Mouse (Mus musculus) embryonic facial prominence, embryonic 14.5 days (tissue): ENCODE results near the gene Vsig2. TPM values are rescaled to one million over a fixed set of nuclear protein-coding genes. Genes with fewer than 3 reads are reported as not detected.

Experiments used
- ATAC-seq: fragments of 200-750 bp; cut with Nextera tagmentation; 2 replicates; pipeline ENCODE4 v1.8.0; 2017; ENCODE audit warnings: low read depth, moderate number of reproducible peaks, moderate TSS enrichment
- DNase-seq: peaks from one replicate; pipeline ENCODE4 v3.0.0-alpha.2; 2015; ENCODE audit warnings: low spot score
- H3K27ac ChIP-seq: fragments of 300-500 bp; sonication (generic); replicated peaks from 2 replicates; pipeline ENCODE4 v1.5.1; 2014; ENCODE audit warnings: low read depth, mild to moderate bottlenecking, low read length, moderate library complexity
- H3K27me3 ChIP-seq: fragments of 300-500 bp; sonication (generic); replicated peaks from 2 replicates; pipeline ENCODE4 v1.6.1; 2014; ENCODE audit warnings: low read length; ENCODE audit not compliant: control insufficient read depth, insufficient read depth
- H3K36me3 ChIP-seq: fragments of 300-500 bp; sonication (generic); 2 replicates; pipeline ENCODE4 v1.6.1; 2014; ENCODE audit warnings: low read length, mixed read lengths; ENCODE audit not compliant: control insufficient read depth, insufficient read depth
- H3K4me1 ChIP-seq: fragments of 300-500 bp; sonication (generic); 2 replicates; pipeline ENCODE4 v1.6.1; 2014; ENCODE audit warnings: antibody characterized with exemption, low read length; ENCODE audit not compliant: control insufficient read depth, insufficient read depth
- H3K4me2 ChIP-seq: fragments of 300-500 bp; sonication (generic); 2 replicates; pipeline ENCODE4 v1.6.1; 2014; ENCODE audit warnings: low read depth, mild to moderate bottlenecking, low read length, moderate library complexity, mixed read lengths
- H3K4me3 ChIP-seq: fragments of 300-500 bp; sonication (generic); 2 replicates; pipeline ENCODE4 v1.5.1; 2014; ENCODE audit warnings: low read depth, mild to moderate bottlenecking, low read length
- H3K9ac ChIP-seq: fragments of 300-500 bp; sonication (generic); 2 replicates; pipeline ENCODE4 v1.6.1; 2014; ENCODE audit warnings: low read depth, mild to moderate bottlenecking, low read length, moderate library complexity, mixed read lengths
- H3K9me3 ChIP-seq: fragments of 300-500 bp; sonication (generic); 2 replicates; pipeline ENCODE4 v1.6.1; 2016; ENCODE audit warnings: low read length; ENCODE audit not compliant: control insufficient read depth
- WGBS: fragments of 180-500 bp; shearing (Covaris S2); extraction: QIAGEN DNeasy Blood & Tissue Kit; methylation state at CpG from one replicate; pipeline ENCODE4 v1.1.7; 2014; 5-methylcytosine and 5-hydroxymethylcytosine counted together
- polyA plus RNA-seq: library from polyadenylated mRNA; unstranded; fragments of >200 nt; fragmentation: Nextera tagmentation; extraction: Ambion mirVana; gene quantifications from 2 replicates; pipeline ENCODE4 v1.2.1, GENCODE M21; 2014

Gene Vsig2
- polyA plus RNA-seq, 1 experiment from 2014 or later = 1.5 TPM

DNA sequence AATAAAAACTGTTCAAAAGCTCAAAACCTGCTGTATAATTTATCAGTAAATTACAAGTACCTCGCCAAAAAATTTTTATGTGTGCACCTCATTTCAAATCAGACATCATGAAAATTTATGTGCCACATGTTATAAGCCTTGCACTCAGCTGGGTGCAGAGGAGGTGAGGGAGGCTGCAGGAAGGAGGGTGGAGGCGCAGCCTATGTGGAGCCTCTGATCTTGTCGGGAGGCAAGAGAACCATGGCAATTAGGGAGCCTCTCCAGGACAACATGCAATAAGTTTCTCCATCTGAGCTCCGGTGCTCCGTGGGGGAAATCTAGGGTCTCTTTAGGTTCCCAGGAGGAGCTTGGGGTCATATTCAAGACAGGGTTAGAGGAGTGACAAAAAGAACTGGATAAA lies 28.4 kb downstream of the Vsig2 start:
- Histone ChIP-seq H3K27ac (no peak overlapping the region), H3K36me3 (no peaks in the 10 kb centered on the region), H3K4me2 (no peak overlapping the region), H3K9me3 (no peaks in the 10 kb centered on the region), H3K27me3 (no peaks in the 10 kb centered on the region), H3K4me3 (no peak overlapping the region), H3K9ac (no peak overlapping the region), H3K4me1 (peaks cover 8% of the 10 kb centered on the region; the same call in 1 of the 2 replicates)
- 45% methylated on average over 5 of the region's 5 CpGs for WGBS
- 0 out of 2 replicates have a peak, but pooled peaks have one; percentile 44 for ATAC-seq
- DNase-seq = no peak

- Histone ChIP-seq H3K4me1 (peaks cover 8% of the 10 kb centered on the region; the same call in 1 of the 2 replicates), H3K36me3 (no peaks in the 10 kb centered on the region), H3K4me2 (peak overlapping the region; percentile 24; the same call in 1 of the 2 replicates), H3K4me3 (no peak overlapping the region), H3K27ac (no peak overlapping the region), H3K27me3 (no peaks in the 10 kb centered on the region), H3K9me3 (no peaks in the 10 kb centered on the region), H3K9ac (peak overlapping the region; percentile 37; the same call in 1 of the 2 replicates)
- ATAC-seq = peak; percentile 44; the same call in 1 of the 2 replicates
- DNase-seq = no peak
- WGBS = 31% methylated on average over 15 of the region's 15 CpGs
Measured at GRCm38 (mm10) chr9:37567892-37568604, 29.0 kb downstream of the Vsig2 start.

GRCm38 (mm10) chr9:37568605-37569214 lies 29.7 kb downstream of the Vsig2 start:
- Histone ChIP-seq H3K27me3 (no peaks in the 10 kb centered on the region), H3K4me3 (no peak overlapping the region), H3K9ac (no peak overlapping the region), H3K4me1 (peaks cover 8% of the 10 kb centered on the region; the same call in 1 of the 2 replicates), H3K9me3 (no peaks in the 10 kb centered on the region), H3K36me3 (no peaks in the 10 kb centered on the region), H3K27ac (no peak overlapping the region), H3K4me2 (no peak overlapping the region)
- ATAC-seq (no peak), DNase-seq (no peak)
- WGBS = 42% methylated on average over 4 of the region's 4 CpGs

GRCm38 (mm10) chr9:37569231-37569835 lies 30.3 kb downstream of the Vsig2 start:
- H3K4me1 ChIP-seq = peaks cover 8% of the 10 kb centered on the region; the same call in 1 of the 2 replicates

DNA sequence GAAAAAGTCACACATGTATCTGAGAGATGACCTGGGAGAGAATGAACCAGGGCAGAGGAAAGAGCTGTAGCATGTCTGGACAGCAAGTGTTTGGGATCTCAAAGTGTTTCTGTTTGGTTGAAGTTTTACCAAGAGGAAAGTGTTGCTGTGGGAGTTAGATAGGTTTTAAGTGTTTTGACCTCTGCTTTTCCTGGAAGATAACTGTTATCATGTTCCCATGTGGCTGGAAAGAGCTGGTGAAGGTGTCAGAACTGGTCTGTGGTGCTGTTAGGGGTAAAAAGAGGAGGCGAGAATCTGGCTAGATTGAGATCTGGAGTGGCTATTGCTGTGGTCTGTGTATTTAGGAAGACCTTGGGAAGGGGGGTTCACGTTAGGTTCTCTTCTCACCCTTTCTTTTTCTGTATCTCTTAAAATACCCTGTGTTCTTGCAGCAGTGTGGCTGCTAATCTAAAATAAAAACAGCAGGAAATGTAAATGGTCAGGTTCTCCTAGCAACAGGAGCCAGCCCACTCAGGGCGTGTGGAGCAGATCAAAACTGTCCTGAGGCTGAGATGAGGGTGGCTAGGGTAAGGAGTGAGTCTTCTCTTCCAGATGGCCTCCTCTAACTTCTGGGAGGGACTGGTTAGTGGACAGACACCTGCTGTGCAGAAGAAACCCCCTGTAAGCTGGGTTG lies 33.3 kb downstream of the Vsig2 start:
- no peak overlapping the region for H3K9ac ChIP-seq
- no peak for ATAC-seq

More at GRCm38 (mm10) chr9:37569231-37569835, 30.3 kb downstream of the Vsig2 start:
- Histone ChIP-seq H3K27me3 (no peaks in the 10 kb centered on the region), H3K9me3 (no peaks in the 10 kb centered on the region), H3K9ac (no peak overlapping the region), H3K36me3 (no peaks in the 10 kb centered on the region), H3K27ac (no peak overlapping the region), H3K4me2 (no peak overlapping the region), H3K4me3 (no peak overlapping the region)
- 66% methylated on average over 2 of the region's 2 CpGs for WGBS
- no peak for ATAC-seq
- peak; percentile 32 for DNase-seq

GRCm38 (mm10) chr9:37576436-37576930 lies 37.4 kb downstream of the Vsig2 start:
- Histone ChIP-seq H3K36me3 (no peaks in the 10 kb centered on the region), H3K4me3 (no peak overlapping the region), H3K9me3 (no peaks in the 10 kb centered on the region), H3K4me1 (no peaks in the 10 kb centered on the region; the same call in 1 of the 2 replicates), H3K4me2 (peak overlapping the region; percentile 36), H3K27ac (no peak overlapping the region), H3K9ac (no peak overlapping the region), H3K27me3 (no peaks in the 10 kb centered on the region)
- DNase-seq = peak; percentile 68
- 20% methylated on average over 13 of the region's 14 CpGs for WGBS
- ATAC-seq = peak; percentile 88

More for the DNA sequence above, 33.3 kb downstream of the Vsig2 start:
- H3K27me3 ChIP-seq = no peaks in the 10 kb centered on the region
- H3K4me3 ChIP-seq = no peak overlapping the region
- H3K27ac ChIP-seq = no peak overlapping the region
- 59% methylated on average over 3 of the region's 3 CpGs for WGBS
- no peaks in the 10 kb centered on the region for H3K9me3 ChIP-seq
- DNase-seq = no peak
- H3K36me3 ChIP-seq = no peaks in the 10 kb centered on the region
- H3K4me2 ChIP-seq = no peak overlapping the region
- peaks cover 8% of the 10 kb centered on the region for H3K4me1 ChIP-seq

DNA sequence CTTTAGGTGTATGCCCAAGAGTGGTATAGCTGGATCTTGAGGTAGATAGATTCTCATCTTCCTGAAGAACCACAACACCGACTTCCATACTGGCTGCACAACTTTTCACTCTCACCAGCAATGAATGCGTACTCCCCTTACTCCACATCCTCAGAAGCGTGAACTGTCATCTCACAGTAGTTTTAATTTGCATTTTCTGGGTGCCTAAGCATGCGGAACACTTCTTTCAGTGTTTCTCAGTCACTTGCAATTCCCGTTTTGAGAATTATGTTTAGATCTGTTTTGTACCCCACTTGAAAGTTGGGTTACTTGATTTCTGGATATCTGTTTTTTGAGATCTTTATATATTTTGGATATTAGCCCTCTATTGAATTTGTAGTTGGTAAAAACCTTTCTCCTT lies 44.5 kb downstream of the Vsig2 start:
- Histone ChIP-seq H3K9ac (no peak overlapping the region), H3K9me3 (no peaks in the 10 kb centered on the region), H3K36me3 (no peaks in the 10 kb centered on the region), H3K4me1 (no peaks in the 10 kb centered on the region), H3K27me3 (no peaks in the 10 kb centered on the region), H3K27ac (no peak overlapping the region), H3K4me3 (no peak overlapping the region), H3K4me2 (no peak overlapping the region)
- 85% methylated on average over 5 of the region's 5 CpGs for WGBS
- DNase-seq (no peak), ATAC-seq (no peak)

GRCm38 (mm10) chr9:37586718-37587117 lies 47.7 kb downstream of the Vsig2 start:
- DNase-seq (no peak), ATAC-seq (no peak)
- Histone ChIP-seq H3K9me3 (no peaks in the 10 kb centered on the region), H3K4me1 (no peaks in the 10 kb centered on the region), H3K27me3 (no peaks in the 10 kb centered on the region), H3K36me3 (no peaks in the 10 kb centered on the region), H3K9ac (no peak overlapping the region), H3K4me2 (no peak overlapping the region), H3K27ac (no peak overlapping the region), H3K4me3 (no peak overlapping the region)
- 79% methylated on average over 4 of the region's 4 CpGs for WGBS
